Mouse (Mus musculus) heart, adult 11 months (tissue): ENCODE measurements around the gene Poglut1.

Experiments
- DNase-seq: peaks from one replicate; pipeline ENCODE4 v3.0.0; 2022

The Poglut1 gene

GRCm38 (mm10) chr16:38549479-38550396 is at the start of gene Poglut1:
Gene Poglut1 (minus strand): TSS chr16:38550258.
- peak; percentile 97 for DNase-seq

- peak; percentile 85 for DNase-seq
Observed at GRCm38 (mm10) chr16:38598986-38599680, 49.1 kb upstream of the Poglut1 start.

DNA sequence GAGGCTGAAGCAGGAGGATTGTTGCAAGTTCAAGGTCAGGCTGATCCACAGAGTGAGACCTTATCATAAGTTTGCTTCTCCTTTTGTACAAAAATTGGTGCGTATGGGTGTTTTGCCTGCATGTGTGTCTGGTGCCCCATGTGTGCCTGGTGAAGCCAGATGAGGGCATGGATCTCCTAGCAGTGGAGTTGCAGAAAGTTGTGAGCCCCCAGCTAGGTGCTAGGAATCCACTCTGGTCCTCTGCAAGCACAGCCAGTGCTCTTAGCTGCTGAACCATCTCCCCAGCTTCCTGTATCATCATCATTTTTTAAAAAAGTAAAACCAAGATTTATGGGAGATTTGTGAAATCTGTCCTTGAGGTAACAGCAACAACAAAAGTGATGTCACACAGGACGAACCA is 46.6 kb upstream of the Poglut1 start:
- peak; percentile 68 for DNase-seq

GRCm38 (mm10) chr16:38596099-38596498 is 46.0 kb upstream of the Poglut1 start:
- DNase-seq, result peak; percentile 84

DNA sequence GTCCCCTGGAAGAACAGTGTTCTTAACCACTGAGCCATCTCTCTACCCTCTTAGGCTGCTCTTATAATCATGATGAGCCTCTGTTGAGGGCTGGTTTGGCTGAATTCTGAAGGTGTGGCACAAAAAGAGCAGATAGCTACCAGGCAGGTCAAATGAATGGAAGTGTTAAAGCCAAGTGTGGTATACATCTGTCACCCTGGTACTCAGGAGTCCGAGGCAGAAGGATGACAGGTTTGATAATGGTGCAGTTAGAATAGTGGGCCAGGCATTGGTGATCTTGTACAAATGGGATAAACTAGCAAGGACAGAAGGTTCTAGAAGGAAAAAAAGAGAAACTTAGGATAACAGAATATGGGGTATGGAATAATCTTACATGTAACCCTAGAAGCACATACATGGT is 44.4 kb upstream of the Poglut1 start:
- DNase-seq, result peak; percentile 68

GRCm38 (mm10) chr16:38592946-38593345 is 42.9 kb upstream of the Poglut1 start:
- peak; percentile 72 for DNase-seq

GRCm38 (mm10) chr16:38592026-38592678 is 42.1 kb upstream of the Poglut1 start:
- peak; percentile 97 for DNase-seq

- peak; percentile 76 for DNase-seq
Observed at GRCm38 (mm10) chr16:38591506-38591905, 41.4 kb upstream of the Poglut1 start.

DNA sequence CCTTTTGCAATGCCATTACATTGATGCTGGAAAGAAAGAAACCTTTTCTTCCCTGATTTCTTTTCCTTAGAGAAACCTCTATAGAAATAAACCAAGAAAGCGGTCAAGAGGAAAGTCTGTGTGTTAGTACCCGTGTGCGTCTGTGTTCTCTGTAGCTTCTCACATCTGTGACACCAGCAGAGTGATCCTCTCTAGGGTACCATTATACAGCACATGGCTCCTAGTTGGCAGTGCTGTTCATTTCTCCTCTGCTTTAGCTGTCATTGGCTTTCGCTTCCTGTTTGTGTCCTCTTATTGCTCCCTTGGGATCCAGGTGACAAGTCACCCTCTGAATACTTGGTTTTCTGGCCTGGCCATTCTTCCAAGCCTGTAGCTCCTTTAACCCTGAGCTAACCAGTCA is 37.5 kb upstream of the Poglut1 start:
- DNase-seq, result peak; percentile 55

DNA sequence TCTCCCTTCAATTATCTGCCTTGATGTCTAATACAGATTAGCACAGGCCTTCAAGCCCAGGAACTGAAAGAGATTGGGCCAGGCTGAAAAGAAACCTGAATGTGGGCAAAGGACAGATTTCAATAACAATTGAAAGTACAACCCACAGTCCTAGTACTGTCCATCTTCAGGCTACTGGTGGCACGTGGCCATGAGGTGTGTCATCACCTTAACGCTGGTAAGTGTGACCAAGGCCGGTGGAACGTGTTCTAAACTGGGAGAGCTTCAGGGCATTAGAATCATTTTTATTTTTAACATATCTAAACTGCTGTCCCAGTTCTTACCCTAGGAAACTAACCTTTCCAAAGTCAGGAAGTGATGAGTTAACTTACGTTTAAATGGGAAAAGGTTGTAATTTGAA is 37.1 kb upstream of the Poglut1 start:
- peak; percentile 82 for DNase-seq

DNA sequence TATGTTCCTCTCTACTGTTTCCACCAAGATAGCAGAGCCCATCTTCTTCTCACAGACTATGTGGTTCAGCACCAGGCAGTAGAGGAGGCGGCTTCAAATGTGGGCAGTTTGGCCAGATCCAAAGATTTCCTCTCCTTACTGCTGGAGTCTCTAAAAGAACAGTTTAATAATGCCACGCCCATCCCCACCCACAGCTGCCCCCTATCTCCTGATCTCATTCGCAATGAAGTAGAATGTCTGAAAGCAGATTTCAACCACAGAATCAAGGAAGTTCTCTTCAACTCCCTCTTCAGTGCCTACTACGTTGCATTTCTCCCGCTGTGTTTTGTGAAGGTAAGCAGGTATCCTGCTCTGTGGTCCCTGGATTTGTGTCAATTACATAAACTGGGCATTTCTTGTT is 35.1 kb upstream of the Poglut1 start:
- peak; percentile 45 for DNase-seq

- peak; percentile 85 for DNase-seq
Observed at GRCm38 (mm10) chr16:38584761-38585160, 34.7 kb upstream of the Poglut1 start.

- peak; percentile 81 for DNase-seq
Observed at GRCm38 (mm10) chr16:38571481-38571880, 21.4 kb upstream of the Poglut1 start.

DNA sequence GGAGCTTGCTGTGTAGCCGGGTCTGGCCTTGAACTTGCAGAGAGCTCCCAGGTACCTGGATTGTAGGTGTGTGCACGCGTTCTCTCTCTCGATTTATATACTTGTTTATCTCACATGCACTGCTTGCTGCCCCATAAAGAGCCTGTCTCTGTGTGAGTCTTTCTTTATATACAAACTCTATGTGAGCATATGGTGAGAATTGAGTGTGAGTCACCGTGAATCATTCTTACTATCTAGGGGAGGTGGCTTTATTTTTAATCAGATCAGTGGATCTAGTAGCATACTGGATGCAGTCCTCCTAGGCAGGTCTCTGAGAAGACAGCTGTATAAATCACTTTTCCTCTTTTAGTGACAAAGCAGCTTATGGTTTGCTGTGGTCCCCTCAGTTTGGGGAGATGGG is 18.1 kb upstream of the Poglut1 start:
- DNase-seq, result no peak

DNA sequence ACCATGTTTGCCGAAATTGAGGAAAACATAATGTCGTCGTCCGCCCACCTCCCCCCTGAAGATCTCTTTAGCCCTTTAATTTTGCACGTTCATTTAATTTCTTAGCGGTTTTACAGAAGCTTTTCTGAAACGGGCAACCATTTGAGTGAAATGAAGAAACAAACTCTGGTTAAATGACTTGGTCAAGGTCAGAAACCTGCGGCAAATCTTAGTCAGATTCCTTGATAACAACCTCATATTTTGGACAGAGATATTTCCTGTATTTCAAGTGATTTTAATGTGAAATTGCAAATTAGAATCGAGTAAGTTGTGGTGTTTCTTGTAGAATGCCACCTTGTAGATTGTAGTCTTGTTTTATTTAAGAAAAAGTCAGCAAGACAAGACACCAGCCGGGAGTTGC is 13.5 kb upstream of the Poglut1 start:
- DNase-seq, result no peak

DNA sequence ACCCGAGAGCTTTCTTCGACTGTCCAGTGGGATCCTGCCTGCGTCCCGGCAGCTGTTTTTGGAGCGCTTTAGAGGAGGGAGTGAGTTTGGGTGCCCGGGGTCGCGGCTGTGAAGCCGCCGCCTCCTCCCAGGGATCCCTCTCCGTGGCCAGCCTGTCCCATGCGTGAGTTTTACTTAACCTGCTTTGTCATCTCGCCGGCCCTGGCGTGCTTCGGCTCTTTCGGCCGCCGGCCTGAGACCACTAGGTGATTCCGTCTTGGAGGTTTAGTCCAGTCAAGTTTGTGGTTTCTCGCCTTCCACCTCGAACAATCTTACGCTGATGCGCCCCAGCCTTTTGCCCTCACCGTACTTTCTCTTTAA is 12.9 kb upstream of the Poglut1 start:
- no peak for DNase-seq

- peak; percentile 99 for DNase-seq
Observed at GRCm38 (mm10) chr16:38562131-38562967, 12.3 kb upstream of the Poglut1 start.

DNA sequence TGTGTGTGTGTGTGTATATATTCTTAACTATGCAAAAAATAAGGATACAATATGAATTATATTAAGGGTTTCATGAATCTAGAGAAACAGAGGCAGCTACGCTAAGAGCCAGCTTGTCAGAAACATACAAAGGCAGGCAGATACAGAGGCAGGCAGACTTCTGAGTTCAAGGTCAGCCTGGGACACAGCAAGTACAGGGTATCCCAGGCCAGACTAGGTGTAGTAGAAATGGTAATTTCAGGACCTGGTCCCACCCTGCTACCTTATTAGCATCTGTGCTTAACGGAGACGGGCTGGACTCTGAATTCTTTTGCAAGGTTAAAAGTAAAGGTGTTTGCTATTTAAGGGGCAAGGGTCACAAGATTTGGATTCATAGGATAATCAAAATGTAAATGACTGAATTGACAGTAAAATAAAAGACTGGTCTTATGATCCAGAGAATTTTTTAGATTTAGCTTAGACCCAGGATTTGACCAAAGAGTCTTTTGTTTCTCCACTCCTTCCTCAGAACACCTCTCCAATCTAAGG is 8.2 kb upstream of the Poglut1 start, which contains the start of gene Tmem39a:
Tmem39a (plus strand) TSS at position 478 of the 528 bp plus-strand sequence.
- DNase-seq, result peak; percentile 57

GRCm38 (mm10) chr16:38555988-38556387 is 5.9 kb upstream of the Poglut1 start:
- no peak for DNase-seq

- no peak for DNase-seq
Observed at GRCm38 (mm10) chr16:38548000-38548399, 2.1 kb downstream of the Poglut1 start.

DNA sequence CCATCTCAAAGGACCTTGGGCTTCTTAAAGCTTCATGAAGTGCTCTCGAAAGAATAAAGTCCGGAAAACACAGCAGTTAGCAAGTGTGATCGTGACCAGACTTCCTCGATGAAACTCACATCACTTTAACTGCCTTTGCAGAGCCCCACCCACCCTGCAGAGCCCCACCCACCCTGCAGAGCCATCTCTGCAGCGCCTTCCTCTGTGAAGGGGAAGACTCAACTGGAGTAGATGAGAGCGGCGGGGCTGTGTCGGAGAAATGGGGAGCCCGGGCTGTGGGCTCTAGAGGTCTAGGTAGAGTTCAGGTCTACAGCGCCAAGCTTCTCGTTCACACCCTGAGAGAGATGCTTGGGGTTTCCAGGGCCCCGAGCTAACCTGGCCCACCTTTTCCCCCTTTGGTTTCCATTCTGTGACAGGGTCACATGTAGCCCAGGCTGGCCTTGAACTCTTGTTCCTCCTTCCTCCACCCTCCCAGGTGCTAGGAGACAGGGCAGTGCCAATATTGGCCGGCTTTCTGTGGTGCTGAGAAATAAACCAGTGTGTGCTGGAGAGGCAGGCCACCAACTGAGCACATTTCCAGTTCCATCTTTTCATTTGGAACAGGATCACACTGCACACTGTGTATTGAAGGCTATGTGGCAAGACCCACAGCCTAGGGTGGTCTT is 11.2 kb downstream of the Poglut1 start:
- DNase-seq, result no peak
